Mouse (Mus musculus): ENCODE data around the gene Gm45062. TPM values are rescaled to one million over a fixed set of nuclear protein-coding genes. Genes with fewer than 3 reads are reported as not detected.

Gm45062 gene
- polyA plus RNA-seq, 1 experiment from 2014 or later: 20.5 TPM

GRCm38 (mm10) chr6:8333380-8333779 is 74.1 kb downstream of the Gm45062 start:
- no peak for ATAC-seq (ENCODE audit: low FRiP score, low read depth)
- no peak overlapping the region for H3K4me2 ChIP-seq (replicated peaks)
- H3K27ac ChIP-seq (replicated peaks): no peak overlapping the region
- H3K9ac ChIP-seq (replicated peaks): no peak overlapping the region
- 100% methylated on average over 1 of the region's 1 CpGs for WGBS
- H3K36me3 ChIP-seq: no peaks in the 10 kb centered on the region
- H3K4me1 ChIP-seq: no peaks in the 10 kb centered on the region
- H3K4me3 ChIP-seq: no peak overlapping the region
- no peaks in the 10 kb centered on the region for H3K27me3 ChIP-seq
- H3K9me3 ChIP-seq: no peaks in the 10 kb centered on the region

- no peak overlapping the region for H3K4me3 ChIP-seq
- WGBS: 81% methylated on average over 9 of the region's 9 CpGs
- H3K9ac ChIP-seq (replicated peaks): no peak overlapping the region
- H3K4me1 ChIP-seq: no peaks in the 10 kb centered on the region
- no peak overlapping the region for H3K4me2 ChIP-seq (replicated peaks)
- no peak overlapping the region for H3K27ac ChIP-seq (replicated peaks)
- ATAC-seq (ENCODE audit: low FRiP score, low read depth): no peak
- H3K27me3 ChIP-seq: no peaks in the 10 kb centered on the region
- H3K9me3 ChIP-seq: no peaks in the 10 kb centered on the region
- H3K36me3 ChIP-seq: no peaks in the 10 kb centered on the region
Observed at GRCm38 (mm10) chr6:8336487-8337390, 77.5 kb downstream of the Gm45062 start.

- Histone ChIP-seq H3K4me2 (replicated peaks) (no peak overlapping the region), H3K9me3 (no peaks in the 10 kb centered on the region), H3K4me1 (no peaks in the 10 kb centered on the region), H3K4me3 (no peak overlapping the region), H3K9ac (replicated peaks) (no peak overlapping the region), H3K27me3 (no peaks in the 10 kb centered on the region), H3K36me3 (no peaks in the 10 kb centered on the region), H3K27ac (replicated peaks) (no peak overlapping the region)
- WGBS: 93% methylated on average over 6 of the region's 6 CpGs
- ATAC-seq (ENCODE audit: low FRiP score, low read depth): no peak
Observed at GRCm38 (mm10) chr6:8339453-8339852, 80.2 kb downstream of the Gm45062 start.

GRCm38 (mm10) chr6:8343271-8343670 is 84.0 kb downstream of the Gm45062 start:
- Histone ChIP-seq H3K4me2 (replicated peaks) (no peak overlapping the region), H3K27me3 (no peaks in the 10 kb centered on the region), H3K4me1 (no peaks in the 10 kb centered on the region), H3K36me3 (no peaks in the 10 kb centered on the region), H3K9ac (replicated peaks) (no peak overlapping the region), H3K9me3 (no peaks in the 10 kb centered on the region), H3K4me3 (no peak overlapping the region), H3K27ac (replicated peaks) (no peak overlapping the region)
- ATAC-seq (ENCODE audit: low FRiP score, low read depth): no peak
- 96% methylated on average over 4 of the region's 4 CpGs for WGBS

GRCm38 (mm10) chr6:8345219-8345856 is 86.1 kb downstream of the Gm45062 start:
- Histone ChIP-seq H3K27ac (replicated peaks) (no peak overlapping the region), H3K4me2 (replicated peaks) (no peak overlapping the region), H3K27me3 (no peaks in the 10 kb centered on the region), H3K4me1 (no peaks in the 10 kb centered on the region), H3K36me3 (no peaks in the 10 kb centered on the region), H3K4me3 (no peak overlapping the region), H3K9ac (replicated peaks) (no peak overlapping the region), H3K9me3 (no peaks in the 10 kb centered on the region)
- 76% methylated on average over 5 of the region's 5 CpGs for WGBS
- ATAC-seq (ENCODE audit: low FRiP score, low read depth): no peak

- WGBS: 91% methylated on average over 2 of the region's 2 CpGs
Observed at GRCm38 (mm10) chr6:8347154-8347553, 87.9 kb downstream of the Gm45062 start.

GRCm38 (mm10) chr6:8348344-8348743 is 89.1 kb downstream of the Gm45062 start:
- no peak overlapping the region for H3K27ac ChIP-seq (replicated peaks)
- no peak overlapping the region for H3K4me2 ChIP-seq (replicated peaks)
- no peak overlapping the region for H3K9ac ChIP-seq (replicated peaks)
- ATAC-seq (ENCODE audit: low FRiP score, low read depth): no peak
- H3K9me3 ChIP-seq: no peaks in the 10 kb centered on the region
- H3K36me3 ChIP-seq: no peaks in the 10 kb centered on the region
- no peaks in the 10 kb centered on the region for H3K27me3 ChIP-seq
- H3K4me1 ChIP-seq: peaks cover 12% of the 10 kb centered on the region
- 97% methylated on average over 1 of the region's 1 CpGs for WGBS
- H3K4me3 ChIP-seq: no peak overlapping the region

More at GRCm38 (mm10) chr6:8347154-8347553, 87.9 kb downstream of the Gm45062 start:
- no peak overlapping the region for H3K9ac ChIP-seq (replicated peaks)
- H3K4me1 ChIP-seq: no peaks in the 10 kb centered on the region
- no peaks in the 10 kb centered on the region for H3K9me3 ChIP-seq
- ATAC-seq (ENCODE audit: low FRiP score, low read depth): no peak
- no peak overlapping the region for H3K27ac ChIP-seq (replicated peaks)
- H3K4me2 ChIP-seq (replicated peaks): no peak overlapping the region
- H3K27me3 ChIP-seq: no peaks in the 10 kb centered on the region
- H3K4me3 ChIP-seq: no peak overlapping the region
- no peaks in the 10 kb centered on the region for H3K36me3 ChIP-seq

GRCm38 (mm10) chr6:8349060-8349670 is 89.9 kb downstream of the Gm45062 start:
- ATAC-seq (ENCODE audit: low FRiP score, low read depth): no peak

GRCm38 (mm10) chr6:8351507-8351906 is 92.3 kb downstream of the Gm45062 start:
- H3K27ac ChIP-seq (replicated peaks): no peak overlapping the region
- no peak for ATAC-seq (ENCODE audit: low FRiP score, low read depth)
- 93% methylated on average over 2 of the region's 2 CpGs for WGBS
- no peaks in the 10 kb centered on the region for H3K27me3 ChIP-seq
- no peak overlapping the region for H3K4me2 ChIP-seq (replicated peaks)
- H3K9ac ChIP-seq (replicated peaks): no peak overlapping the region
- no peak overlapping the region for H3K4me3 ChIP-seq
- H3K9me3 ChIP-seq: no peaks in the 10 kb centered on the region
- no peaks in the 10 kb centered on the region for H3K36me3 ChIP-seq
- peaks cover 20% of the 10 kb centered on the region for H3K4me1 ChIP-seq

More at GRCm38 (mm10) chr6:8349060-8349670, 89.9 kb downstream of the Gm45062 start:
- no peaks in the 10 kb centered on the region for H3K36me3 ChIP-seq
- H3K27me3 ChIP-seq: no peaks in the 10 kb centered on the region
- H3K9ac ChIP-seq (replicated peaks): no peak overlapping the region
- peaks cover 20% of the 10 kb centered on the region for H3K4me1 ChIP-seq
- H3K4me2 ChIP-seq (replicated peaks): no peak overlapping the region
- no peak overlapping the region for H3K27ac ChIP-seq (replicated peaks)
- no peak overlapping the region for H3K4me3 ChIP-seq
- 84% methylated on average over 2 of the region's 2 CpGs for WGBS
- no peaks in the 10 kb centered on the region for H3K9me3 ChIP-seq

- Histone ChIP-seq H3K27ac (replicated peaks) (peak overlapping the region; percentile 46), H3K4me3 (no peak overlapping the region)
- peak; percentile 61 for ATAC-seq (ENCODE audit: low FRiP score, low read depth)
Observed at GRCm38 (mm10) chr6:8352533-8353168, 93.4 kb downstream of the Gm45062 start.

GRCm38 (mm10) chr6:8353461-8353860 is 94.2 kb downstream of the Gm45062 start:
- peak; percentile 59 for ATAC-seq (ENCODE audit: low FRiP score, low read depth)

More at GRCm38 (mm10) chr6:8352533-8353168, 93.4 kb downstream of the Gm45062 start:
- Histone ChIP-seq H3K27me3 (no peaks in the 10 kb centered on the region), H3K4me1 (peaks cover 20% of the 10 kb centered on the region), H3K9me3 (no peaks in the 10 kb centered on the region), H3K9ac (replicated peaks) (no peak overlapping the region), H3K4me2 (replicated peaks) (peak overlapping the region; percentile 28), H3K36me3 (no peaks in the 10 kb centered on the region)
- 39% methylated on average over 12 of the region's 12 CpGs for WGBS

More at GRCm38 (mm10) chr6:8353461-8353860, 94.2 kb downstream of the Gm45062 start:
- Histone ChIP-seq H3K27me3 (no peaks in the 10 kb centered on the region), H3K4me1 (peaks cover 20% of the 10 kb centered on the region), H3K9me3 (no peaks in the 10 kb centered on the region), H3K4me3 (no peak overlapping the region), H3K9ac (replicated peaks) (no peak overlapping the region), H3K27ac (replicated peaks) (peak overlapping the region; percentile 46; the same call in 1 of the 2 replicates), H3K4me2 (replicated peaks) (0 out of 2 replicates have a peak overlapping the region, but pooled peaks have one; percentile 28), H3K36me3 (no peaks in the 10 kb centered on the region)
- 43% methylated on average over 4 of the region's 4 CpGs for WGBS
